Mouse (Mus musculus): ENCODE measurements around the gene Cd44. TPM values are rescaled to one million over a fixed set of nuclear protein-coding genes. Genes with fewer than 3 reads are reported as not detected.

Gene Cd44
- polyA plus RNA-seq, 1 experiment: 0.15 TPM

DNA sequence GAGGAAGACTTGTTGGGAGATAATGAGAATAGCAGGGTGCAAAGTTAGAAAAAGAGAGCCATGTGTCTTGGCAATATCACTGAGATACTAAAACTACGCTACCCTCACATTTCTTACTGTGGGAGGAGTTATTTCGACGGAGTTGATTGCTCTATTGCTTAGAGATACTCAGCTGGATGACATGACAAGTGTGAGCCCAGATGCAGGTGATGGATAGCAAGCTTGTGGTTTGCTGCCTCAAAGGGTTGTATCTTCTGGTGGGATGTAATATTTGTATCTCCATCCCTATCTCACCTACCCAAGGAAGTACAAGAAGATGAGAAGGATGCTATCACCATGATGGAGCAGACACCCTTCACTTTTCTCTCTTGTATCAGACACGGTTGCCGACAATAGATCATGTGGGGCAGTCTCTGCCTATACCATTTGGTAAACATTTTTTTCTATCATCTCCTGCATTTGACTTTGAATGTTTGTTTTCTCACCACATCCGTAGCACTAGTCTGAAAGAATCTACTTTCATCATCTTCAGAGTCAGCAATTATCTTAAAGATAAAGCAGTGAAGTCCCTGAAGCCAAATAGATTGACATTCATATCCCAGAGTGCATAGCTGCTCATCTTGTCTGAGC, 15.0 kb downstream of the Cd44 start:
- TF ChIP-seq CTCF (IDR thresholded peaks at IDR 0.05; ENCODE audit: control insufficient read depth, insufficient read depth, insufficient replicate concordance, low read depth, low read length) (no peak), POLR2A (IDR thresholded peaks at IDR 0.05; ENCODE audit: control insufficient read depth, low read depth, low read length) (no peak)
- no peaks in the 10 kb centered on the region for H3K36me3 ChIP-seq (ENCODE audit: control insufficient read depth, insufficient read depth, low read length)
- no peak overlapping the region for H3K27ac ChIP-seq (ENCODE audit: control insufficient read depth, insufficient read depth, low read depth, low read length)
- no peaks in the 10 kb centered on the region for H3K4me1 ChIP-seq (ENCODE audit: control insufficient read depth, insufficient read depth, low read length)
- no peaks in the 10 kb centered on the region for H3K27me3 ChIP-seq (ENCODE audit: control insufficient read depth, insufficient read depth, low read length)
- no peak overlapping the region; the same call in 1 of the 2 replicates for H3K4me3 ChIP-seq (ENCODE audit: control insufficient read depth, low read depth, low read length)

DNA sequence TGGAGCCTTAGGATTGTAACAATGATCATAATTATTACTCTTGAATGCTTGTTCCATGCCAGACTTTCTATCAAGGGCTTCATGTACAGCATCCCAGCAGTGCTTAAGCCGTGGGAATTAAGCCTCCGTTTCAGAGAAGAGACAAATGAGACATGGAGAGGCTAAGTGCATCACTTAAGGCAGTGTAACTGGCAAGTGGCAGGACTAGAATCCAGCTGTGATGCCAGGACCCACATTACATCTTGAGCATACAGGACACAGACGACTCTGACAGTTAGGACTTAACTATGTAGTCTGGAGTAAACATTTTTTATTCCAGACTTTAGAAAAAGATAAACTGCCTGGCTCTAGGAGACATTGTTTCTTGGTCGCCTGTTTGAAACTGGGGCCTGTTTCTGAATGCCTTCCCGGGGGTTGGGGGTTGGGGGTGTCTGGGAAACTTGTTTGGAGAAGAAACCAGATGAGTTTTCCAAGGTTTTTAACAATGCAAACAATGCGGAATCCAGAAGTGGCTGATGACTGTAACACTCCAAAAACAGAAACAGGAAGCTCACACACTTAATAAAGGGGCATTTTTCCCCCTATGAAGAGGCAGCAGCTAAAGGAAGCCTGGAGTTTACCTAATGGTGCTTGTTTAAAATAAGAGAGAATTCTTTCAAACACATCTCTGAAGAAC, 18.7 kb downstream of the Cd44 start:
- no peak for TF ChIP-seq CTCF (IDR thresholded peaks at IDR 0.05; ENCODE audit: control insufficient read depth, insufficient read depth, insufficient replicate concordance, low read depth, low read length)
- no peak for TF ChIP-seq POLR2A (IDR thresholded peaks at IDR 0.05; ENCODE audit: control insufficient read depth, low read depth, low read length)
- Histone ChIP-seq H3K27ac (ENCODE audit: control insufficient read depth, insufficient read depth, low read depth, low read length) (no peak overlapping the region), H3K36me3 (ENCODE audit: control insufficient read depth, insufficient read depth, low read length) (no peaks in the 10 kb centered on the region), H3K4me1 (ENCODE audit: control insufficient read depth, insufficient read depth, low read length) (no peaks in the 10 kb centered on the region), H3K27me3 (ENCODE audit: control insufficient read depth, insufficient read depth, low read length) (no peaks in the 10 kb centered on the region), H3K4me3 (ENCODE audit: control insufficient read depth, low read depth, low read length) (no peak overlapping the region)

DNA sequence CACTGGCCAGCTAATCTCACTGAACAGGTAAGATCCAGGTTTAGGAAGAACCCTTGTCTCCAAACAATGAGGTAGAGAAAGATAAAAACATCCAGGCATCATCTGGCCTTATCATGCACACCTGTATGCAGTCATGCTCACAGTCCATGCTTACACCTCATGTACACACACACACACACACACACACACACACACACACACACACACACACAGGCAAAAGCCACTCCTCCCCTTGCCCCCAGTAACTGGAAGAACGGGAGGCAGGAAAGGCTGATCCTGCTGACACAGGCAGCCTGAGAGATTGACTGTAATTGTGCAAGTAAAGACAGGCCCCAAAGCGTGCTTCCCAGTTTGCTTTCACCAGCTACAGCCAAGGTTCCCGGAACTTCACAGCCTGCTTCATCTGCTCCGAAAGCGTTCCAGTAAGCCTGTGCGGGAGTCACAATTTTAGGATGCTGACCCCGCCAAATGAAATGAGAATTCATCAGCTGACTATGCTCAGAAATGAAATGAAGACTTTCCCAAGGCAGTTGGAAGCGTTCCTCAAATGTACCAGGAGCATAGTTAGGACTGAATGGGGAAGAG, 19.4 kb downstream of the Cd44 start:
- H3K4me3 ChIP-seq (ENCODE audit: control insufficient read depth, low read depth, low read length): no peak overlapping the region
- no peak overlapping the region for H3K27ac ChIP-seq (ENCODE audit: control insufficient read depth, insufficient read depth, low read depth, low read length)
- no peaks in the 10 kb centered on the region for H3K27me3 ChIP-seq (ENCODE audit: control insufficient read depth, insufficient read depth, low read length)
- H3K4me1 ChIP-seq (ENCODE audit: control insufficient read depth, insufficient read depth, low read length): no peaks in the 10 kb centered on the region
- TF ChIP-seq CTCF (IDR thresholded peaks at IDR 0.05; ENCODE audit: control insufficient read depth, insufficient read depth, insufficient replicate concordance, low read depth, low read length) (no peak), POLR2A (IDR thresholded peaks at IDR 0.05; ENCODE audit: control insufficient read depth, low read depth, low read length) (no peak)
- no peaks in the 10 kb centered on the region for H3K36me3 ChIP-seq (ENCODE audit: control insufficient read depth, insufficient read depth, low read length)

GRCm38 (mm10) chr2:102878513-102878912, 23.0 kb downstream of the Cd44 start:
- no peak overlapping the region for H3K27ac ChIP-seq (ENCODE audit: control insufficient read depth, insufficient read depth, low read depth, low read length)
- no peaks in the 10 kb centered on the region for H3K27me3 ChIP-seq (ENCODE audit: control insufficient read depth, insufficient read depth, low read length)
- no peaks in the 10 kb centered on the region for H3K36me3 ChIP-seq (ENCODE audit: control insufficient read depth, insufficient read depth, low read length)
- no peaks in the 10 kb centered on the region for H3K4me1 ChIP-seq (ENCODE audit: control insufficient read depth, insufficient read depth, low read length)
- TF ChIP-seq POLR2A (IDR thresholded peaks at IDR 0.05; ENCODE audit: control insufficient read depth, low read depth, low read length) (no peak), CTCF (IDR thresholded peaks at IDR 0.05; ENCODE audit: control insufficient read depth, insufficient read depth, insufficient replicate concordance, low read depth, low read length) (no peak)
- H3K4me3 ChIP-seq (ENCODE audit: control insufficient read depth, low read depth, low read length): no peak overlapping the region

- no peak for TF ChIP-seq POLR2A (IDR thresholded peaks at IDR 0.05; ENCODE audit: control insufficient read depth, low read depth, low read length)
- TF ChIP-seq CTCF (IDR thresholded peaks at IDR 0.05; ENCODE audit: control insufficient read depth, insufficient read depth, insufficient replicate concordance, low read depth, low read length): no peak
- no peaks in the 10 kb centered on the region for H3K27me3 ChIP-seq (ENCODE audit: control insufficient read depth, insufficient read depth, low read length)
- no peak overlapping the region for H3K27ac ChIP-seq (ENCODE audit: control insufficient read depth, insufficient read depth, low read depth, low read length)
- H3K4me3 ChIP-seq (ENCODE audit: control insufficient read depth, low read depth, low read length): no peak overlapping the region
- H3K36me3 ChIP-seq (ENCODE audit: control insufficient read depth, insufficient read depth, low read length): no peaks in the 10 kb centered on the region
- no peaks in the 10 kb centered on the region for H3K4me1 ChIP-seq (ENCODE audit: control insufficient read depth, insufficient read depth, low read length)
Measured at GRCm38 (mm10) chr2:102877463-102877862, 24.0 kb downstream of the Cd44 start.

DNA sequence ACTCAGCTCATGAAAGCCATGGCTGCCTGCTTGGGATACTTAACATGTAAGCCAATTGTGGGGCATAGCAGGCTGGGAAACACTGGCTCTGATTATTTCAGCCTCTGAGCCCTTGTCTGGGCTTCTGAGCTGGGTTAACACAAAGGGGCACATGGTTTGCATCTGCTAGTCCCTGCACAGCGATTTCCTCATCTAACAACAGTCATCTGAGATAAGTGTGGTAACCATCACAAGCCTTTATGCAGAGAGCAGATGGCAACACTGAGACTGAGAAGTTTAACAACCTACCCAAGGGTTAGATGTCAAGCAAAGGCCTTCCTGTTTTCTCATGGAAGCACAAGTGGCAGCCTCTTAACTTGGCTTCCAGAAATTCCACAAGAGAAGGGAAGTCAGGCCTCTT, 25.3 kb downstream of the Cd44 start:
- no peak overlapping the region for H3K27ac ChIP-seq (ENCODE audit: control insufficient read depth, insufficient read depth, low read depth, low read length)
- TF ChIP-seq POLR2A (IDR thresholded peaks at IDR 0.05; ENCODE audit: control insufficient read depth, low read depth, low read length) (no peak), CTCF (IDR thresholded peaks at IDR 0.05; ENCODE audit: control insufficient read depth, insufficient read depth, insufficient replicate concordance, low read depth, low read length) (no peak)
- H3K4me3 ChIP-seq (ENCODE audit: control insufficient read depth, low read depth, low read length): no peak overlapping the region
- H3K36me3 ChIP-seq (ENCODE audit: control insufficient read depth, insufficient read depth, low read length): no peaks in the 10 kb centered on the region
- no peaks in the 10 kb centered on the region for H3K27me3 ChIP-seq (ENCODE audit: control insufficient read depth, insufficient read depth, low read length)
- H3K4me1 ChIP-seq (ENCODE audit: control insufficient read depth, insufficient read depth, low read length): no peaks in the 10 kb centered on the region

GRCm38 (mm10) chr2:102873848-102874247, 27.6 kb downstream of the Cd44 start:
- TF ChIP-seq CTCF (IDR thresholded peaks at IDR 0.05; ENCODE audit: control insufficient read depth, insufficient read depth, insufficient replicate concordance, low read depth, low read length): no peak
- TF ChIP-seq POLR2A (IDR thresholded peaks at IDR 0.05; ENCODE audit: control insufficient read depth, low read depth, low read length): no peak
- Histone ChIP-seq H3K4me3 (ENCODE audit: control insufficient read depth, low read depth, low read length) (no peak overlapping the region), H3K27ac (ENCODE audit: control insufficient read depth, insufficient read depth, low read depth, low read length) (no peak overlapping the region), H3K4me1 (ENCODE audit: control insufficient read depth, insufficient read depth, low read length) (no peaks in the 10 kb centered on the region), H3K27me3 (ENCODE audit: control insufficient read depth, insufficient read depth, low read length) (no peaks in the 10 kb centered on the region), H3K36me3 (ENCODE audit: control insufficient read depth, insufficient read depth, low read length) (no peaks in the 10 kb centered on the region)
